Mouse (Mus musculus) heart, postnatal 0 days (tissue): ENCODE measurements around the gene Apool. TPM values are rescaled to one million over a fixed set of nuclear protein-coding genes. Genes with fewer than 3 reads are reported as not detected.

ENCODE experiments used
- ATAC-seq: fragments of 200-750 bp; cut with Nextera tagmentation; 2 replicates; pipeline ENCODE4 v1.8.0; 2017; ENCODE audit warnings: low read depth, moderate number of reproducible peaks, moderate library complexity; ENCODE audit not compliant: insufficient read depth
- DNase-seq: peaks from one replicate; pipeline ENCODE4 v3.0.0-alpha.2; 2016; ENCODE audit warnings: low spot score
- H3K27ac ChIP-seq: fragments of 300-500 bp; sonication (generic); 2 replicates; pipeline ENCODE4 v1.5.1; 2014; ENCODE audit warnings: low read depth, mild to moderate bottlenecking
- H3K27me3 ChIP-seq: fragments of 300-500 bp; sonication (generic); 2 replicates; pipeline ENCODE4 v1.6.1; 2014; ENCODE audit warnings: low read length, mixed read lengths; ENCODE audit not compliant: control insufficient read depth, insufficient read depth
- H3K36me3 ChIP-seq: fragments of 300-500 bp; sonication (generic); replicated peaks from 2 replicates; pipeline ENCODE4 v1.6.1; 2014; ENCODE audit warnings: low read length, mixed read lengths; ENCODE audit not compliant: control insufficient read depth, insufficient read depth
- H3K4me1 ChIP-seq: fragments of 300-500 bp; sonication (generic); 2 replicates; pipeline ENCODE4 v1.6.1; 2014; ENCODE audit warnings: antibody characterized with exemption; ENCODE audit not compliant: control insufficient read depth, insufficient read depth
- H3K4me2 ChIP-seq: fragments of 300-500 bp; sonication (generic); 2 replicates; pipeline ENCODE4 v1.6.1; 2014; ENCODE audit warnings: low read depth, mild to moderate bottlenecking, low read length, moderate library complexity
- H3K4me3 ChIP-seq: fragments of 300-500 bp; sonication (generic); 2 replicates; pipeline ENCODE4 v1.5.1; 2014; ENCODE audit warnings: low read depth, low read length
- H3K9ac ChIP-seq: fragments of 300-500 bp; sonication (generic); replicated peaks from 2 replicates; pipeline ENCODE4 v1.6.1; 2014; ENCODE audit warnings: low read depth, low read length, mixed read lengths
- H3K9me3 ChIP-seq: fragments of 300-500 bp; sonication (generic); replicated peaks from 2 replicates; pipeline ENCODE4 v1.6.1; 2016; ENCODE audit warnings: low read length; ENCODE audit not compliant: control insufficient read depth
- CTCF ChIP-seq: IDR thresholded peaks from 2 replicates; pipeline ENCODE4 v1.5.1; 2016; ENCODE audit warnings: antibody characterized with exemption, control low read depth, low read depth
- EP300 ChIP-seq: IDR thresholded peaks from 2 replicates; pipeline ENCODE4 v1.6.1; 2016; ENCODE audit warnings: antibody characterized with exemption, low read depth
- WGBS: fragments of 180-500 bp; shearing (Covaris S2); extraction: QIAGEN DNeasy Blood & Tissue Kit; methylation state at CpG from one replicate; pipeline ENCODE4 v1.1.7; 2014; 5-methylcytosine and 5-hydroxymethylcytosine counted together
- polyA plus RNA-seq: library from polyadenylated mRNA; unstranded; fragments of >200 nt; fragmentation: Nextera tagmentation; extraction: Ambion mirVana; gene quantifications from 2 replicates; pipeline ENCODE4 v1.2.1, GENCODE M21; 2015
- total RNA-seq: library from RNA; depleted of rRNA; stranded (reverse); fragments of >200 nt; gene quantifications from 2 replicates; pipeline ENCODE4 v1.2.3, GENCODE M21; 2014; ENCODE audit warnings: low replicate concordance; rRNA removed

The Apool gene
- total RNA-seq (36.0 and 47.7 TPM in 2 replicates), polyA plus RNA-seq (97.9 and 101 TPM in 2 replicates)

GRCm38 (mm10) chrX:112310804-112311530, at the start of gene Apool:
Gene Apool, plus strand, starts transcription at chrX:112311334.
- Histone ChIP-seq H3K4me3 (peak within 1 kb of the TSS; percentile 80), H3K4me1 (no peaks in the 10 kb centered on the region), H3K9me3 (no peaks in the 10 kb centered on the region), H3K4me2 (peak within 1 kb of the TSS; percentile 53), H3K36me3 (no peaks in the 10 kb centered on the region), H3K27me3 (no peaks in the 10 kb centered on the region), H3K27ac (peak within 1 kb of the TSS; percentile 83), H3K9ac (peak within 1 kb of the TSS; percentile 84)
- WGBS = 19% methylated on average over 18 of the region's 18 CpGs
- ATAC-seq = peak; percentile 98
- DNase-seq = peak; percentile 79
- TF ChIP-seq CTCF (no peak), EP300 (no peak)

DNA sequence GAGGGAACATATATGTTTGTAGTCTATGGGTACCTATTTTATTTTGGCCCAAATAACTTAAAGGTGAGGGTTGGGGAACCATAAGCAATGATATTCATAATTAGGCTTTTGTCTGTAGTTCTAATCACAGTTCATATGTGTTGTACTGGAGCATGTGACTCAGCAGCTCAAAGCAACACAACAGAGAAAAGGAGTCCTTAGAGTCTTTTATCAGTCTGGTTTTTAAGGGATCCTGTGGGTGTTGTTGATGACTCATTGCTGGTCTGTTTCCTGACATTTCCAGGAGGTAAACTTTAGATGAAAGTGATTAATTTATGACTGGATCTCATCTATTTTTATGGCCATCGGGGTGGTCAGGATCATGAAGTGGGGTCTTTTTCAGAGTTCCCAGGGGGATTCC, 37.6 kb upstream of the Apool start:
- DNase-seq = no peak
- no peak overlapping the region for H3K4me2 ChIP-seq
- WGBS = 67% methylated on average over 1 of the region's 1 CpGs
- no peaks in the 10 kb centered on the region for H3K4me1 ChIP-seq
- no peak for ATAC-seq
- H3K36me3 ChIP-seq = no peaks in the 10 kb centered on the region
- TF ChIP-seq EP300 = no peak
- no peak for TF ChIP-seq CTCF
- H3K4me3 ChIP-seq = no peak overlapping the region
- H3K27ac ChIP-seq = no peak overlapping the region
- H3K9me3 ChIP-seq = no peaks in the 10 kb centered on the region
- H3K27me3 ChIP-seq = no peaks in the 10 kb centered on the region
- H3K9ac ChIP-seq = no peak overlapping the region

- ATAC-seq = peak; percentile 27; the same call in 1 of the 2 replicates
- WGBS = 8% methylated on average over 12 of the region's 12 CpGs
- H3K27ac ChIP-seq = peak overlapping the region; percentile 83
These were observed 375 bp downstream of the Apool start for GRCm38 (mm10) chrX:112311531-112311887.

GRCm38 (mm10) chrX:112312094-112312493, 960 bp downstream of the Apool start:
- Histone ChIP-seq H3K9me3 (no peaks in the 10 kb centered on the region), H3K27ac (no peak overlapping the region), H3K27me3 (no peaks in the 10 kb centered on the region), H3K4me3 (peak overlapping the region; percentile 80), H3K4me1 (no peaks in the 10 kb centered on the region), H3K9ac (no peak overlapping the region), H3K4me2 (peak overlapping the region; percentile 53), H3K36me3 (no peaks in the 10 kb centered on the region)
- ATAC-seq = no peak
- DNase-seq = peak; percentile 12
- TF ChIP-seq EP300 = no peak
- no peak for TF ChIP-seq CTCF
- 56% methylated on average over 1 of the region's 1 CpGs for WGBS

More at GRCm38 (mm10) chrX:112311531-112311887, 375 bp downstream of the Apool start:
- Histone ChIP-seq H3K9ac (peak overlapping the region; percentile 84), H3K27me3 (no peaks in the 10 kb centered on the region), H3K4me3 (peak overlapping the region; percentile 80), H3K4me2 (peak overlapping the region; percentile 53), H3K4me1 (no peaks in the 10 kb centered on the region), H3K36me3 (no peaks in the 10 kb centered on the region), H3K9me3 (no peaks in the 10 kb centered on the region)
- DNase-seq = no peak
- TF ChIP-seq EP300 (no peak), CTCF (no peak)

GRCm38 (mm10) chrX:112320273-112320672, 9.1 kb downstream of the Apool start:
- no peak overlapping the region for H3K9ac ChIP-seq
- H3K4me2 ChIP-seq = no peak overlapping the region
- ATAC-seq (no peak), DNase-seq (no peak)
- H3K27ac ChIP-seq = no peak overlapping the region
- H3K4me3 ChIP-seq = no peak overlapping the region
- no peaks in the 10 kb centered on the region for H3K4me1 ChIP-seq
- no peaks in the 10 kb centered on the region for H3K27me3 ChIP-seq
- TF ChIP-seq CTCF (no peak), EP300 (no peak)
- no peaks in the 10 kb centered on the region for H3K9me3 ChIP-seq
- no peaks in the 10 kb centered on the region for H3K36me3 ChIP-seq

- Histone ChIP-seq H3K27me3 (no peaks in the 10 kb centered on the region), H3K4me3 (no peak overlapping the region), H3K9me3 (no peaks in the 10 kb centered on the region), H3K9ac (no peak overlapping the region), H3K4me1 (no peaks in the 10 kb centered on the region), H3K36me3 (no peaks in the 10 kb centered on the region), H3K27ac (no peak overlapping the region), H3K4me2 (no peak overlapping the region)
- 60% methylated on average over 3 of the region's 3 CpGs for WGBS
- TF ChIP-seq EP300 (no peak), CTCF (no peak)
- ATAC-seq (no peak), DNase-seq (no peak)
These were observed 28.4 kb downstream of the Apool start for GRCm38 (mm10) chrX:112339486-112339885.
